Mouse (Mus musculus) neural tube, embryonic 15.5 days (tissue): ENCODE results near the gene Olfr364-ps1. TPM values are rescaled to one million over a fixed set of nuclear protein-coding genes. Genes with fewer than 3 reads are reported as not detected.

ENCODE experiments used
- ATAC-seq: fragments of 200-750 bp; cut with Nextera tagmentation; 2 replicates; pipeline ENCODE4 v1.8.0; 2017; ENCODE audit warnings: mild to moderate bottlenecking, moderate TSS enrichment, moderate library complexity; ENCODE audit not compliant: low FRiP score
- H3K27ac ChIP-seq: fragments of 300-500 bp; sonication (generic); replicated peaks from 2 replicates; pipeline ENCODE4 v1.5.1; 2015; ENCODE audit warnings: mild to moderate bottlenecking, inconsistent platforms
- H3K27me3 ChIP-seq: fragments of 300-500 bp; sonication (generic); replicated peaks from 2 replicates; pipeline ENCODE4 v1.6.1; 2015; ENCODE audit warnings: inconsistent platforms
- H3K36me3 ChIP-seq: fragments of 300-500 bp; sonication (generic); 2 replicates; pipeline ENCODE4 v1.6.1; 2015; ENCODE audit warnings: inconsistent platforms
- H3K4me1 ChIP-seq: fragments of 300-500 bp; sonication (generic); 2 replicates; pipeline ENCODE4 v1.6.1; 2015; ENCODE audit warnings: inconsistent platforms
- H3K4me2 ChIP-seq: fragments of 300-500 bp; sonication (generic); 2 replicates; pipeline ENCODE4 v1.6.1; 2015; ENCODE audit warnings: inconsistent platforms, mild to moderate bottlenecking, moderate library complexity
- H3K4me3 ChIP-seq: fragments of 300-500 bp; sonication (generic); replicated peaks from 2 replicates; pipeline ENCODE4 v1.5.1; 2015; ENCODE audit warnings: mild to moderate bottlenecking, inconsistent platforms
- H3K9ac ChIP-seq: fragments of 300-500 bp; sonication (generic); replicated peaks from 2 replicates; pipeline ENCODE4 v1.6.1; 2015; ENCODE audit warnings: mild to moderate bottlenecking, inconsistent platforms
- H3K9me3 ChIP-seq: fragments of 300-500 bp; sonication (generic); replicated peaks from 2 replicates; pipeline ENCODE4 v1.6.1; 2016; ENCODE audit warnings: inconsistent platforms
- WGBS: fragments of 180-500 bp; shearing (Covaris S2); methylation state at CpG from one replicate; pipeline ENCODE4 v1.1.7; 2015; ENCODE audit warnings: mixed read lengths; 5-methylcytosine and 5-hydroxymethylcytosine counted together
- polyA plus RNA-seq: library from polyadenylated mRNA; unstranded; fragments of >200 nt; fragmentation: Nextera tagmentation; extraction: Ambion mirVana; gene quantifications from 2 replicates; pipeline ENCODE4 v1.2.1, GENCODE M21; 2015

Gene Olfr364-ps1
- not detected in 2 replicates for polyA plus RNA-seq

DNA sequence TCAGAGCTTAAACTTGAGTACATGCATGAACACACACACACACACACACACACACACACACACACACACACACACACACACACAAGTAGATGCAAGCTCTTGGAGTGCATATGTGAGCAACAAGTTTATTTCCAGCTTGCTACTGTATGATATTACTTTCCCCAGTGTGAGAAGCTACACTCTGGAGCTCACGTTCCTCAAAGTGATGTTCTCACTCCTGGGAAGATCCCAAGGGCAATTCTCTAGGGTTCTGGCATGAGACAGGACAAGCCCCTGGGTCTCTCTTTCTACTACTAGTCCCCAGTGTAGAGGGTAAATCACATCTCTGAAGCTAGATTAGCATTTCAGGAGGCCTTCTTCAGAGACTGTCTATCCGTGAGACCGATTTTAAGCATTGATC, at the start of gene Olfr364-ps1:
Olfr364-ps1 (plus strand) TSS at position 301 of the 400 bp plus-strand sequence.
- H3K9me3 ChIP-seq = peaks cover 4% of the 10 kb centered on the region; the same call in 1 of the 2 replicates
- no peak for ATAC-seq
- H3K4me3 ChIP-seq = no peak within 1 kb of the TSS
- H3K4me2 ChIP-seq = no peak within 1 kb of the TSS
- no peaks in the 10 kb centered on the region for H3K36me3 ChIP-seq
- WGBS = 85% methylated on average over 3 of the region's 3 CpGs
- H3K4me1 ChIP-seq = no peaks in the 10 kb centered on the region
- H3K27ac ChIP-seq = no peak within 1 kb of the TSS
- no peak within 1 kb of the TSS for H3K9ac ChIP-seq
- H3K27me3 ChIP-seq = no peaks in the 10 kb centered on the region

DNA sequence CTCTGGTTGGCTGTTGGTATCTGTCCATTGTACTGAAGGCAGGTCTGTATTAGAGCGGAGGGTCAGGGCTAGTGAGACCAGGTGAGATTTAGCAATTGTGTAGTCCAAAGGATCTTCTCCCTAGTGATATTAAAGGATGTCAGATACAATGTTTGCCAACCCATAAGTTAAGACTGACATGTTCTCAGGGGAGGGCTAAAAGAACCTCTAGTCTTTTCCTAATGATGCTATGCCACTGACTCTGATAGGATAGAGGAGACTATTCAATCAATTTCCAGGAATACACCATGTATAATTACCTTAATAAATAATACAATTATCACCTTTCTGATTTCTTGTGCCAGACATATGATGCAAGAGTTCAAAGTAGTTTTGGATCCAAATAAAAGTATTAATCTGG, 21.3 kb upstream of the Olfr364-ps1 start, which contains the start of gene Olfr362:
Olfr362 (minus strand) TSS at position 101 of the 400 bp plus-strand sequence.
- no peak for ATAC-seq
- Histone ChIP-seq H3K27ac (no peak within 1 kb of the TSS), H3K4me2 (no peak within 1 kb of the TSS), H3K4me3 (no peak within 1 kb of the TSS), H3K27me3 (no peaks in the 10 kb centered on the region), H3K36me3 (no peaks in the 10 kb centered on the region), H3K4me1 (no peaks in the 10 kb centered on the region), H3K9me3 (peaks cover 8% of the 10 kb centered on the region; the same call in 1 of the 2 replicates), H3K9ac (no peak within 1 kb of the TSS)
- WGBS = 90% methylated on average over 1 of the region's 1 CpGs

DNA sequence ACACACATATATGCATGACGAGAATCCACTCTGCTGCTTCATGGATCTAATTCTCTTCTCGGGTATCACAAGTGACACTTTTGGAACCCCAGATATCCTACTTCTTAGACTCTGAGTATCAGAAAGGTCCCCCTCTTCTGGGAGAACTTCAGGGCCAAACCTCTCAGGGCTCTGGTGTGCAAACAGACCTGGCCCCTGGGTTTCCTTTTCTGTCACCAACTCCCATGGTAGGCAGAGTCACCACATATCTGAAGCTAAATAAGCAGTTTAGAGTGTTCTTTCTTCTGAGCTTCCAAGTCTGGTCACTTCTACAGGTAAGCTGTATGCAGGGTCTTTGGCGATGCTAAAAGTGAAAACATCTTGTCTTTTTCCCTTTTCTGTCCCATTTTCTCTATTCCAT, 48.8 kb downstream of the Olfr364-ps1 start, which contains the start of gene Olfr365:
Olfr365 (plus strand) TSS at position 301 of the 400 bp plus-strand sequence.
- H3K9me3 ChIP-seq = 0 out of 2 replicates have a peak, but pooled peaks cover 2% of the 10 kb centered on the region
- no peak for ATAC-seq
- no peak within 1 kb of the TSS for H3K9ac ChIP-seq
- no peak within 1 kb of the TSS for H3K27ac ChIP-seq
- H3K4me2 ChIP-seq = no peak within 1 kb of the TSS
- H3K4me3 ChIP-seq = no peak within 1 kb of the TSS
- WGBS = 84% methylated on average over 3 of the region's 3 CpGs
- no peaks in the 10 kb centered on the region for H3K4me1 ChIP-seq
- H3K27me3 ChIP-seq = no peaks in the 10 kb centered on the region
- no peaks in the 10 kb centered on the region for H3K36me3 ChIP-seq

Other genes with a start within 250 kb of the Olfr364-ps1 start
- gene Olfr353, start 246.4 kb upstream of the Olfr364-ps1 start, polyA plus RNA-seq = not detected in 2 replicates
- gene Olfr354, start 233.6 kb upstream of the Olfr364-ps1 start, polyA plus RNA-seq = not detected in 2 replicates
- not detected in 2 replicates for gene Olfr355, start 210.4 kb upstream of the Olfr364-ps1 start, polyA plus RNA-seq
- not detected in 2 replicates for gene Olfr356, start 202.2 kb upstream of the Olfr364-ps1 start, polyA plus RNA-seq
- gene Olfr357, start 145.5 kb upstream of the Olfr364-ps1 start, polyA plus RNA-seq = not detected in 2 replicates
- not detected in 2 replicates for gene Olfr358, start 130.0 kb upstream of the Olfr364-ps1 start, polyA plus RNA-seq
- not detected in 2 replicates for gene Olfr360, start 73.6 kb upstream of the Olfr364-ps1 start, polyA plus RNA-seq
- gene Olfr361, start 50.0 kb upstream of the Olfr364-ps1 start, polyA plus RNA-seq = not detected in 2 replicates
- not detected in 2 replicates for gene Olfr362, start 21.4 kb upstream of the Olfr364-ps1 start, polyA plus RNA-seq
- not detected in 2 replicates for gene Olfr365, start 48.9 kb downstream of the Olfr364-ps1 start, polyA plus RNA-seq
- not detected in 2 replicates for gene Olfr366, start 72.3 kb downstream of the Olfr364-ps1 start, polyA plus RNA-seq
- gene Olfr368, start 187.2 kb downstream of the Olfr364-ps1 start, polyA plus RNA-seq = not detected in 2 replicates
- 42.0 and 44.1 TPM in 2 replicates for gene Pdcl, start 220.0 kb downstream of the Olfr364-ps1 start, polyA plus RNA-seq